Mouse (Mus musculus): ENCODE data around the gene Ap2b1. TPM values are rescaled to one million over a fixed set of nuclear protein-coding genes. Genes with fewer than 3 reads are reported as not detected.

Gene Ap2b1
- total and polyA plus RNA-seq, 3 experiments = 16.3 to 43.6 (median 42.2) TPM

GRCm38 (mm10) chr11:83426964-83427363 lies 128.1 kb downstream of the Ap2b1 start:
- TF ChIP-seq EP300 (IDR thresholded peaks at IDR 0.05; ENCODE audit: insufficient read depth, low read depth, low read length) = no peak
- no peak for TF ChIP-seq CTCF (IDR thresholded peaks at IDR 0.05)
- TF ChIP-seq POLR2A (IDR thresholded peaks at IDR 0.05; ENCODE audit: insufficient read depth, low read depth, low read length) = no peak
- no peak overlapping the region for H3K4me3 ChIP-seq
- H3K4me1 ChIP-seq (ENCODE audit: control insufficient read depth, insufficient read depth, low read length) = no peaks in the 10 kb centered on the region
- intact Hi-C loops (cut with DNase I) = no loop called here
- no peak overlapping the region for H3K27ac ChIP-seq
- no peak overlapping the region for H3K9ac ChIP-seq (ENCODE audit: low read depth, low read length)
- H3K36me3 ChIP-seq (ENCODE audit: control insufficient read depth, insufficient read depth, low read length) = no peaks in the 10 kb centered on the region
- no peaks in the 10 kb centered on the region for H3K79me2 ChIP-seq (replicated peaks; ENCODE audit: control insufficient read depth, insufficient read depth, low read length)
- DNase-seq = no peak
- WGBS = 23% methylated on average over 16 of the region's 17 CpGs
- H3K27me3 ChIP-seq (ENCODE audit: control insufficient read depth, insufficient read depth, low read length) = peaks cover 3% of the 10 kb centered on the region

- H3K4me1 ChIP-seq (ENCODE audit: control insufficient read depth, insufficient read depth, low read length) = no peaks in the 10 kb centered on the region
- no peaks in the 10 kb centered on the region for H3K36me3 ChIP-seq (ENCODE audit: control insufficient read depth, insufficient read depth, low read length)
- H3K27ac ChIP-seq = no peak within 1 kb of the TSS
- intact Hi-C loops (cut with DNase I) = no loop called here
- no peak within 1 kb of the TSS for H3K9ac ChIP-seq (ENCODE audit: low read depth, low read length)
- 67% methylated on average over 5 of the region's 5 CpGs for WGBS
- no peak within 1 kb of the TSS for H3K4me3 ChIP-seq
- H3K79me2 ChIP-seq (replicated peaks; ENCODE audit: control insufficient read depth, insufficient read depth, low read length) = no peaks in the 10 kb centered on the region
- TF ChIP-seq CTCF (IDR thresholded peaks at IDR 0.05) = no peak
- TF ChIP-seq POLR2A (IDR thresholded peaks at IDR 0.05; ENCODE audit: insufficient read depth, low read depth, low read length) = no peak
- no peak for TF ChIP-seq EP300 (IDR thresholded peaks at IDR 0.05; ENCODE audit: insufficient read depth, low read depth, low read length)
- DNase-seq = no peak
- peaks cover 3% of the 10 kb centered on the region for H3K27me3 ChIP-seq (ENCODE audit: control insufficient read depth, insufficient read depth, low read length)
Measured at GRCm38 (mm10) chr11:83429355-83429754, 130.5 kb downstream of the Ap2b1 start, which contains the start of gene Gas2l2. Gene Gas2l2, minus strand, starts transcription at chr11:83429455.

- intact Hi-C loops (cut with DNase I) = no loop called here
Measured at GRCm38 (mm10) chr11:83432533-83432932, 133.7 kb downstream of the Ap2b1 start.

DNA sequence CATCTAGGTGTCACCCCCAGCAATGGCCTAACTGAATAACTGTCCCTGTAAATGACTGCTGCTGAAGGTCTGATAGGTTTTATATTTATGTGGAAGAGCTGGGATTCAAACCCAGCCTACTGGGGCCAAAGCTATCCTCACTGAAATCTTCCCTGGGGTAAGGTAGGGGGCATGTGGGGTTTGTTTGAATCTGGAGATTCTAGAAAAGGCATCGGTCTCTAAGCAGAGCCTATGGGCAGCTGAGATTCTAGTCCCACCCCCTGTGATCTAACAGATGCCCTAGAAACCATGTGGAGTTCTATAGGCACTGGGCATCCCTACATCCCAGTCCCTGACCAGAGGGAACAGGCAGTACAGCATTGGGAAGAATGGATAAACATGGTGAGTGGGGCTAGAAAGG lies 138.6 kb downstream of the Ap2b1 start, which contains the start of gene 1700020L24Rik:
Gene 1700020L24Rik, plus strand, starts transcription at position 301 of the 400 bp plus-strand sequence.
- H3K27ac ChIP-seq = no peak within 1 kb of the TSS
- no peaks in the 10 kb centered on the region for H3K27me3 ChIP-seq (ENCODE audit: control insufficient read depth, insufficient read depth, low read length)
- intact Hi-C loops (cut with DNase I) = no loop called here
- WGBS = 94% methylated on average over 1 of the region's 1 CpGs
- H3K4me1 ChIP-seq (ENCODE audit: control insufficient read depth, insufficient read depth, low read length) = peaks cover 6% of the 10 kb centered on the region
- H3K9ac ChIP-seq (ENCODE audit: low read depth, low read length) = no peak within 1 kb of the TSS
- DNase-seq = no peak
- H3K36me3 ChIP-seq (ENCODE audit: control insufficient read depth, insufficient read depth, low read length) = no peaks in the 10 kb centered on the region
- no peak for TF ChIP-seq POLR2A (IDR thresholded peaks at IDR 0.05; ENCODE audit: insufficient read depth, low read depth, low read length)
- no peak for TF ChIP-seq EP300 (IDR thresholded peaks at IDR 0.05; ENCODE audit: insufficient read depth, low read depth, low read length)
- no peak for TF ChIP-seq CTCF (IDR thresholded peaks at IDR 0.05)
- no peaks in the 10 kb centered on the region for H3K79me2 ChIP-seq (replicated peaks; ENCODE audit: control insufficient read depth, insufficient read depth, low read length)
- H3K4me3 ChIP-seq = no peak within 1 kb of the TSS

More at GRCm38 (mm10) chr11:83432533-83432932, 133.7 kb downstream of the Ap2b1 start:
- TF ChIP-seq POLR2A (IDR thresholded peaks at IDR 0.05; ENCODE audit: insufficient read depth, low read depth, low read length) (no peak), CTCF (IDR thresholded peaks at IDR 0.05) (no peak), EP300 (IDR thresholded peaks at IDR 0.05; ENCODE audit: insufficient read depth, low read depth, low read length) (no peak)
- Histone ChIP-seq H3K79me2 (replicated peaks; ENCODE audit: control insufficient read depth, insufficient read depth, low read length) (no peaks in the 10 kb centered on the region), H3K4me1 (ENCODE audit: control insufficient read depth, insufficient read depth, low read length) (no peaks in the 10 kb centered on the region), H3K27ac (no peak overlapping the region), H3K27me3 (ENCODE audit: control insufficient read depth, insufficient read depth, low read length) (peaks cover 3% of the 10 kb centered on the region), H3K4me3 (no peak overlapping the region), H3K36me3 (ENCODE audit: control insufficient read depth, insufficient read depth, low read length) (no peaks in the 10 kb centered on the region), H3K9ac (ENCODE audit: low read depth, low read length) (no peak overlapping the region)
- DNase-seq = no peak
- WGBS = 69% methylated on average over 2 of the region's 2 CpGs

DNA sequence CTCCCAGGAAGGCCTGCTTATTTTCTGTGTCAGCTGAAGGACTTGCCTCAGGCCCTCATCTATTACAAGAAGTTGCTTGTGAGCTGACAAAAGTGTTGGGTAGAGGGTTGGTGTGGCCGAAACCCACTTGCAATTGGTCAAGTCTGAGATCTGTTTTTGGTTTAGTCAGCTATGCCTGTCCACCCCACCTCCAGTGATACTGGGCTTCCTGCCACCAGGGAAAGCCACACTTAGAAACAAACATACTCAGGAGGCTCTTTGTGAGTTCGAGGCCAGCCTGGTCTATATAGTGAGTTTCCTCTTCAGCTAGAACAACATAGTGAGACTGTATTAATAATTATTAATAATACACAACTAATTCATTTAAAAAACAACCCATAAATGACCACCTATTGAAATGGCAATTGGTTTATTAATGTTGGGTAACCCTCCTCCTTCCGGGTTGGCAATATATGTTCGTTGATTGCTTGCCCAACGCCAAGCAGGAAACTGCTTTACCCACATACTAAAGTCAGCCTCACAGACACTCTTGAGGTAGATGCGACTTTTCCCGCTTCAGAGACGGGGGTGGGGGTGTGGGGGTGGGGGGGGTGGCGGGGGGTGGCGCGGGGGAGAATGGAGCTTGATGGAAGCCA lies 140.7 kb downstream of the Ap2b1 start:
- no peak overlapping the region for H3K4me3 ChIP-seq
- 28% methylated on average over 11 of the region's 11 CpGs for WGBS

More for the DNA sequence above, 140.7 kb downstream of the Ap2b1 start:
- no peaks in the 10 kb centered on the region for H3K79me2 ChIP-seq (replicated peaks; ENCODE audit: control insufficient read depth, insufficient read depth, low read length)
- no peak for DNase-seq
- no peaks in the 10 kb centered on the region for H3K27me3 ChIP-seq (ENCODE audit: control insufficient read depth, insufficient read depth, low read length)
- no peaks in the 10 kb centered on the region for H3K36me3 ChIP-seq (ENCODE audit: control insufficient read depth, insufficient read depth, low read length)
- no peak for TF ChIP-seq EP300 (IDR thresholded peaks at IDR 0.05; ENCODE audit: insufficient read depth, low read depth, low read length)
- no peak for TF ChIP-seq CTCF (IDR thresholded peaks at IDR 0.05)
- TF ChIP-seq POLR2A (IDR thresholded peaks at IDR 0.05; ENCODE audit: insufficient read depth, low read depth, low read length) = no peak
- peaks cover 10% of the 10 kb centered on the region for H3K4me1 ChIP-seq (ENCODE audit: control insufficient read depth, insufficient read depth, low read length)
- intact Hi-C loops (cut with DNase I) = loop anchor here (5.0 kb wide), 2 partner anchors 298 to 313 kb away; partner anchors contain the start of gene Heatr6
- no peak overlapping the region for H3K27ac ChIP-seq
- H3K9ac ChIP-seq (ENCODE audit: low read depth, low read length) = no peak overlapping the region

Data from heart, adult 2 months (tissue).